Mouse (Mus musculus): ENCODE measurements around the gene Entpd1.

Entpd1 gene

DNA sequence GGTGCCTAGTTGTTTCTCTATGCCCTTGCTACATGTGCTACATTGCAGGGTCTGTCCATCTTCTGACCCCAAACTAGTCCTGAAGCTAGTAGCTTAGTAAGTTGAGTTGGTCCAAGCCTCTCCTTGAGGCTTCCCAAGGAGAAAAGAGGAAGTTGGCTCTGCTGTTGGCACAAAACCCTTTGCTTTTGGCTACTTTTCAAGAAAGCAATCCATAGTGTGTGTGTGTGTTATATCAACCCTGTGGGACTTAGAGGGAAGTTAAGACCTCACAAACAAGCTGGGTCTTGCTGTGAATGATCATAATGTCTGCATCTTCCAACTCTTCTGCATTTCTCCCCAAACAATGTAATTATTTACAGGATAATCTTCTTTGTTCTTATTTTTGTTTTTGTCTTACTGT, 16.8 kb downstream of the Entpd1 start:
- no peak for DNase-seq (ENCODE audit: low spot score in 2 of 2)

DNA sequence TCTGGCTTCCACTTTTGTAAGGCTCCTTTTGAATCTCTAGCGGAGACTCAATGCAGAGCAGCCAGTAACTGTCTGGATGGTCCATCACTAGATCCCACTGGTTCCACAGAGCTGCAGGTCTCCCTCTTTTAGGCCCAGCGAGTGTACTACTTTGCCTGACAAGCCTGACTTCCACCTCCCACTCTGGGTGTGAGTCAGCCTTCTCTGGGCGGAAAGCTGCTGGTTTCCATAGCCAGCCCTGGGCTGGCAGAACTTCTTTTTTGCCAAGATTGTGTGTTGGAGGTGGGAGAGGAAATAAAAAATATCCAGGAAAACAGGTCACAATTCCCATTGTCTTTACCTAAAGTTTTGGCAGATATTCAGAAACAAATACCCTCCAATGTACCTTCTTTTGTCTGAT, 17.9 kb downstream of the Entpd1 start:
- DNase-seq (ENCODE audit: low spot score in 2 of 2), result peak; percentile 66 to 74

DNA sequence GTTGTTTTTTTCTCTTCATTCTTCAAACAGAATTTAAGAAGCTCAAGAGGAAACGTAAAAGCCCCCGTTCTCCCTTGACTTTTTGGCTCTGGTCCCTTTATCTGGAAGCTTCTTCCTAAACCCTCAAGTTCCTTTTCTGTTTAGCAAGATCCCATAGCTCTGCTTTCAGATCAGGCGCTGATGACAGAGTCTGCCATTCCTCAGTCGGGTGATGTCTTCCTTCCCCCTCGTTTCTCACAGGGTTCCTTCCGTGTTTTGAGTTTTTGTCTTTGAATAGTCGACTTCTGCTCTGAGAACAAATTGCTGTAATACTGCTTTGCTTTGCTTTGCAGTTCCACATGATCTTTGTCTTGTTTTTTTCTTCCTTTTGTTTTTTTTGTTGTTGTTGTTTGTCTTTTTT, 18.4 kb downstream of the Entpd1 start:
- peak in 1 of 2 experiments; percentile 21 for DNase-seq (ENCODE audit: low spot score in 2 of 2)

DNA sequence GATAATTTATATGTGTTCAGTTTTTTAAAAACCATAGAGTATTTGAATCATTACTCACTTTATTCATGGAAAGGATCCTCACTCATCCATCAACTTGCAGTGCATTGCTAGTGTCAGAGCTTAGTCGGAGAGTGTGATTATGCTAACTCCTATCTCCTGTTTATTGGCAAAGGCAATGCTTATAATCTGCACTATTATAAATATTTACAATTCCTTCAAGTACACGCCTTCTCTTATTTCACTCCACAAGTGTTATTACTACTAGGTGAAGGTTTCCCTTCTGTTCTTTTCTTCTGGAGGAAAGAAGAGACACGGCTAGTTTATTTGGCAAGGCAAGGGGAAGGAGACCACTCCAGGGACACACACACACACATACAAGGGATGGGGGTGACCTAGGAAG, 20.0 kb downstream of the Entpd1 start:
- DNase-seq (ENCODE audit: low spot score in 2 of 2), result no peak

DNA sequence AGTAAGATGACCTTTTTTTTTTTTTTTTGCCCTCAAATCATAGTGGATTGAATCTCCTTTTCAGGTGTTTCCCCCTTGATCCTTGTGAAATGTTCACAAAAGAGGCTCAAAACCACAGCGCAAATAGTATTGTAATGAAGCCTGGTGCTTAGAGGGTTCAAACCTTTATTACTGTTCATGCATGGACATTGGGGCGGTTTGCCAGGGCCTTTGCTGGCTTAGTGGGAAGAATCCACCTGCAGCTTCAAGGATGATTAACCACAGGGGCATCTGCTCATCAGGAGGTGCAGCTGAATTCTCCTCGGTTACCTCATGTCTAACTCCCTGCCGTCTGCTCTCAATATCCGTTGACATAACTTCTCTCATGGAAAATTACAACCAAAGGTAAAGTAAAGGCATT, 20.5 kb downstream of the Entpd1 start:
- no peak for DNase-seq (ENCODE audit: low spot score in 2 of 2)

DNA sequence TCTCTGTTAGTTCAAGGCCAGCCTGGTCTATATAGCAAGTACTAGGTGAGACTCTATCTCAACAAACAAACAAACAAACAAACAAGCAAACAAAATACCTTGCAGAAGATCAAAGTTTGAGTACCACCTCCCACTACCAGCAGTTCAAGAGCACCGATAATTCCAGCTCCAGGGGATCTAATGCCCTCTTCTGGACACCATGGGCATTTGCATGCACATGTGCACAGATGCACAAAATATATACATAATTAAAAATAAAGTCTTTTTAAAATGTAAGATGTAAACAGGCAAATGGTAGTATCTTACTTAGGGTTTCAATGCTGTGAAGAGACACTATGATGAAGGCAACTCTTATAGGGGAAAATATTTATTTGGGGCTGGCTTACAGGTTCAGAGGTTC, 21.0 kb downstream of the Entpd1 start:
- DNase-seq (ENCODE audit: low spot score in 2 of 2), result no peak

DNA sequence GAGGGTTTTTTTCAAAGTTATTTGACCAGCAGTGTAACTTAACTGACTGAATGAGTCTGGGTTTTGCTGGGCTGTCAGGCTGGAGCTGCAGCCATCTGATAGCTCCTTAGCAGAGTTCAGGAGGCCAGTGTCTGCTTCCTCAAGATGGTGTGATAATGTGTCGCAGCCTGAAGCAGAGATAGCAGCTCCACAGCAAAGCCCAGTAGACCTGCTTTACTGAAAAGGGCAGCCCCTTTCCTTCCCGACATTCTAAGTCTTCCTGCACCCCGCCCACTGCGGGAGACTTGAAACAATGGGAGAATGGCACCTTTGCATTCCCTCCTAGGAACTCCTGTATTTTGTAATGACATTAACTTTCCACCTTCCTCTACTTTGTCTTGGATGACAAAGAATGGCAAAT, 24.9 kb downstream of the Entpd1 start:
- no peak for DNase-seq (ENCODE audit: low spot score in 2 of 2)

DNA sequence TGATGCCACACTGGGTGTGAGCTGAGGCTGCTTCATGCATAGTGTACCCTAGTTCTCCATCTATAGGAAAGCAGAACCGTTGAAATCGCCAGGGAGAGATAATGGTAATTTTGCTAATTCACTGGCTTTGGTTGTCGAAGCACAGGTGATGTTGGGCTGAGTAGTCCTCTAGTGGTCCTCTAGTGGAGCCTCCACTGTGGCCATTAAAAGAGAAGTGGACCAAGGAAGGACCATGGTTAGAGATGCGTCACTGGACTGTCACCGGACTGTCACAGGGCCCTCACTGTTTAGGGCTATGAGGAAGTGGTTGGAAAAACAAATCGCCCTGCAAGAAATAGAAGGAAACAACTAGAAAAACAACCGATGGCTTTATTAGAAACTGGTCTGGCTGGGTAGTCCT, 25.4 kb downstream of the Entpd1 start:
- no peak for DNase-seq (ENCODE audit: low spot score in 2 of 2)

DNA sequence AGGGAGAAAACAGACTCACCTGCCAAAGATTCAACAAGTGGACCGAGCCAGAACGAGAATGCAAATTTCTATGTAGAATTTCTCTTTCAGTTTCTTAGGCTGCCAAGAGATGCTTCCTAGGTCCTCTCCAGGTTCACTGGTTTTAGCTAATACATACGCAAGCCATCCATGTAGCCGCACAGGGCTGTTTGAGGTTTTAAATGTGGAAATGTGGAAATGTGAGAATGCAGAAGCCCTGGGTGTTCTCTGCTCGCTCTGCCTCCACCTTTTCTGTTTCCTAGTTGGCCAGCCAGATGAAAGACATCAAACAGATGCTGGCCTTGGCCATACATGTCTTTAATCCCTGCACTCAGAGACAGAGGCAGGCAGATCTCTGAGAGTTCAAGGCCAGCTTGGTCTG, 26.4 kb downstream of the Entpd1 start:
- DNase-seq (ENCODE audit: low spot score in 2 of 2), result no peak

DNA sequence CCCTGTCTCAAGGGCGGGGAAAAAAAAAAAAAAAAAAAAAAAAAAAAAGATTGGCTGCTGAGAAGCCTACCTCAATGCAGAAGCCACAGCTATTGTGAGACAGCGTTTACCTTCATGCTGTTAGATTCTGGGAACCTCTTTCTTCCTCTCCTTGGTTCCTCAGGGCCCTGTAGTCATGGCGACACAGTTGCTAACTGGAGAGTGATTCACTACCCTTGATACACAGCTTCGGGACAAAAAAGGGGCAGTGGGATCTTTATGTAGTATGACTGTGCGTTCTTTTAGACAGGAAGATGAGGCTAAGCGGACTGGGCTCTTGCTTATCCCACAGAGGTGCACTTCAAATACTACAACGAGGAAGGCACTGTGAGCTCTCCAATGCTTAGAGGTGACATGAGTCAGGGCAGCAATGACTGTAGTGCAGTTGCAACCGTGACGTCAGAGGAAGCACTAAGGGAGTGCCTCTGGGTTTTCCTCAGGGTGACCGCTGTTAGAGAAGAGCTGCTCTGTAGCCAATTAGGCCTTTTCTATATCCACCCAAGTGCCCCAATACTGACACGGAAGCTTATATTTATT, 27.7 kb downstream of the Entpd1 start:
- DNase-seq (ENCODE audit: low spot score in 2 of 2), result no peak

DNA sequence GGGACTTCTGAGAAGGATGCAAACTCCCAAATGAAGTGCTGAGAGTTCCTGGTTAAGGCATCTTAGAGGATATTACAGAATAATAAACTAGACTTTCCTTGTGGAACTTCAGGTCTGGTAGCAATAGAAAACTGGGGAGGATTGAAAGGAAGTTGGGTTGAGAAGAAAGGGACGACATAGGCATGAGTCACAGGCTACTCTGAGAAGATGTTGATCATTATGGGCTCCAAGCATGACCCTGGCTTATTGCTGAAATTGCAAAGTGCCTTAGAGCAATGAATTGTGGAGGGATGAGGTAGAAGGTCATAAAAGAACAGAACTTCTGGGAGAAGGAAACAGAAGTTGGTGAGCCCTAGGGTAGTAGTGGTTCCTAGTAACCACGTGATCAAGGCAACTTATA, 28.6 kb downstream of the Entpd1 start:
- no peak for DNase-seq (ENCODE audit: low spot score in 2 of 2)

DNA sequence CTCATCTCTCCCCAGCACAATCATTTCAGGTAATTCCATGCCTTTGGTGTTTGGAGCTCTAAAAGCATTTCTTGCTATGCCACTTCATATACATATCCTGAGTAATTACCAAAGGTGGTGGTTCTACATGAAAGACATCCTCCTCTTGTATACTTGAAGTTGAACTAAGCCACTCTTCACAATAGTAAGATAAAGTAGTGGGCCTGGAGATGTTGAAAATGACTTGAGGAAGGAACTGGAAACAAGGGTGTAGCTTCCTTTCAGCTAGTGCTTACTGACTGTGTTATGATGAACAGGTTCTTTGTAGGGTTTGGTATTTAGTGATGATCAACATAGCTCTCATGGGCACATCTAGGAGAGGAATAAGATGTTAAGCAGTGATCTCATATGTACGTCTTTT, 31.7 kb downstream of the Entpd1 start:
- DNase-seq (ENCODE audit: low spot score in 2 of 2), result no peak

DNA sequence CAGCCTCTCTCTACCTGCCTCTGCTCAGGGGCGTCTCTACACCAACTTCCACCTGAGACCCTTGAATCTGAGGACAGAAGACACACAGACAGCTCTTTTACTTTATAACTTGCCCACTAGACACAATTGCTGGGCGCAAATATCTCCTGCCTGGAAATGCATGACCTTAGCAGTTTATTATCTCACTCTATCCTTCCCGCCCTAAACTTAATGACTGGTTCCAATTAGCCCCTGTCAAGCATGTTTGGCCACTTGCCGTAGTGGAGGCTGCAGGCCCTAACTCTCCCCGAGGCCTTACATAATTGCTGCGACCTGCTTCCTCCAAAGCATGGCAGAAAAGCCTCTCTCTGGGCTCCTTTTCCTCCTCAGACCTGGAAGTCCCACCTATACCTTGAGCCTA, 34.2 kb downstream of the Entpd1 start:
- DNase-seq (ENCODE audit: low spot score in 2 of 2), result no peak

DNA sequence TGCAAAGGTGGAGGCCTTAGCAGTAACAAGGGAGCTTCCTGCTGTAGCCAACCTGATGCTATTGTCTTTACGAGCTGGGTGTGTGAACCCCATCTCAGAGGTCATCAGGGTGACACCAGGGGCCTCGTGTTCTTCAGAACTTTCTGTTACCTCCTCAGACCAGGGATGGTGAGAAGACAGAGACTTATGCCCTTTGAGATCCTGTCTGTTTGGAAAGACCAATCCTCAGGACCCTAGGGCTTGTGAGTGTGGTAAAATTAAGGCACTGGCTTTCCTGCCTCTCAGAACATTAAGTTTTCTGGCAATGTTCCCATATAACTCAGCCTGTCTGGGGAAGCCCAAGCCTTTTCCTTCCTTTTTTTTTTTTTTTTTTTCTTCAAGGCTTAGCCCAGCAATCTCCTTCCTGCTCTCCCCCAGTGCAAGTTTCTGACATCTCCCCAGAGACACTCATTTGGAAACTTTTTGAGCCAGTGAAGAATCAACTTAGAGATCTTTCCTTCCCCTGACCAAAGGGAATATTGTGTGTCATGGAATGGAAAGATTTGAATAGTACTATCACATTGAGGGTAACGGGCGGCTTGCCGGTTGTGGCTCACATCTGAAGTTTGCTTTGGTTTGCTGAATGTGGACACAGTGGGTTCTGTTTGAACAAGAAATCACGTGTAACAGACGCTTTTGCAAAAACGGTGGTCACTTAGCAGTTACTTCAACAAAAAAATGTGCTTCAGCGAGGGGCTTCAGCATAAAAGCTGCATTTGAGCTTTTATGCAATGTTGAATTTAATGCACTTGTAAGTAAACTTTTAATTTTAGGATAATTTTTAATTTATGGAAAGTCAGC, 35.4 kb downstream of the Entpd1 start:
- DNase-seq (ENCODE audit: low spot score in 2 of 2), result no peak

DNA sequence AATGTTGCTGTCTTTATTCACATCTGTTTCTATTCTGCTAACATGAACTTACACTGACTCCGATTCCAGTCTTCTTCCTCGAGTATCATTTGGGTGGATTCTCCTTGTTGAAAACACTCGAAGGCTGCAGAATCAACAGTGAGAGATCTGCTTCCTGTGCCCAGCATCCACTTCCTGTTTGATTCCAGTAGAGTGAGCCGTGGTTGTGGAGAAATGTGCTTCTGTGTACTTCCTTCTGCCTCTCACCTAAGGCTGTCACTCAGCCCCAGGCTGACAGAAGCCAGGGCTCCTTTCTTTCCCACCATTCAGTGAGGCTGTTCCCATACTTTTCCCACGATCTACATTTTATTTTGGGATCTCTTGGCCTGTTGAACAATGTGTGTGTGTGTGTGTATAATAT, 37.9 kb downstream of the Entpd1 start:
- no peak for DNase-seq (ENCODE audit: low spot score in 2 of 2)

DNA sequence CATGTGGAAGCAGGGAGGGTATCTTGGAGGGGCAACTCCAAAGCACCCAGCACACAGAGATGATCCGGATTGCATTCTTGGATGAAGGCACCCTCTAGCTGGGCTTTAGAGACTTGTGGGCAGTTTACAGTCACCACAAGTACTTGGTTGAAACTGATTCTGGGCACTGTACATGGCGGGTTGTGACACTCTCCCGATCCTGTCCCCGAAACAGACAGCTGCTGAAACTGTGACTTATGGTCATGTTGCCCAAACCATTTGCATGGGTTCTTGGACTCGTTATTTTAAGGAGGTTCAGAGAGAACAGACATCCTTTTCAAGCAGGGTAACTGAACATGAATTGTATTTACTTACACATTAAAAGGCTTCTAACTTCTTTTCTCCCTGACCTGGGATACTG, 44.0 kb downstream of the Entpd1 start:
- DNase-seq (ENCODE audit: low spot score in 2 of 2), result no peak

DNA sequence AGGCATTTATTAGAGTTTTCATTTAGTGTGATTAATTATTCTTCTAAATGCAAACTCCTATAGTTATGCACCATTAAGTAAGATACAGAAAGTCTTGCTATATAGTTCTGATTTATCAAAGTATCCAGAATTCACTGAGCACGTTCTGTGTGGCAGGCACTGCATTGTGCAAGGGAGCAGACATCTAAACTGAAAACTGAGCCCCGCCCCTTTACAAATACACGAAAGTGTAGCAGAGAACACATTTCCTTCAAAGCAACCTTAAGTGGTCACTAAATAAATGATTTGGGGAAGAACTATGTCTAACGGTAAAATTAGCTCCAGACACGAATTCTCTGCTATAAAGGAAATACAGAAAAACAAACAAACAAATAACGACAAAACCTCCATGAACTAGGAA, 46.1 kb downstream of the Entpd1 start:
- DNase-seq (ENCODE audit: low spot score in 2 of 2), result no peak

DNA sequence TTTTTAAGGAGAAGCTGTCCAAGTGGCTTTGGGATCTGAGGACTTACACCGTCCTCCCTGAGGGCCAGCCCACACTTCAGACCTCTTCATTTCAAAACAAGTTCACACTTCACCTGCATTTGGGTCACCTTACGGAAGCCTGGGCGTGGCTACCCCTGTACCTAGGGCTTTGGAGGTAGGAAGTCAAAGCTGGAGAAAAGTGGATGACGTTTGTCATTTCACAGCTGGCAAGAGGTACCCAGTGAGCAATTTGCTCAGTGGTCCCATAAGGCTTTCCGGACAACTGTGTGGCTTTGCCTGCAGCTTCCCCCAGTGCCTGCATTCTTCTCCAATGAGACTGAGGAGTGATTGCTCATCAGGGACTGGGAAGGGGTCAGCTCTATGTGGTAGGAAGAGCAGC, 46.8 kb downstream of the Entpd1 start:
- DNase-seq (ENCODE audit: low spot score in 2 of 2), result no peak

DNA sequence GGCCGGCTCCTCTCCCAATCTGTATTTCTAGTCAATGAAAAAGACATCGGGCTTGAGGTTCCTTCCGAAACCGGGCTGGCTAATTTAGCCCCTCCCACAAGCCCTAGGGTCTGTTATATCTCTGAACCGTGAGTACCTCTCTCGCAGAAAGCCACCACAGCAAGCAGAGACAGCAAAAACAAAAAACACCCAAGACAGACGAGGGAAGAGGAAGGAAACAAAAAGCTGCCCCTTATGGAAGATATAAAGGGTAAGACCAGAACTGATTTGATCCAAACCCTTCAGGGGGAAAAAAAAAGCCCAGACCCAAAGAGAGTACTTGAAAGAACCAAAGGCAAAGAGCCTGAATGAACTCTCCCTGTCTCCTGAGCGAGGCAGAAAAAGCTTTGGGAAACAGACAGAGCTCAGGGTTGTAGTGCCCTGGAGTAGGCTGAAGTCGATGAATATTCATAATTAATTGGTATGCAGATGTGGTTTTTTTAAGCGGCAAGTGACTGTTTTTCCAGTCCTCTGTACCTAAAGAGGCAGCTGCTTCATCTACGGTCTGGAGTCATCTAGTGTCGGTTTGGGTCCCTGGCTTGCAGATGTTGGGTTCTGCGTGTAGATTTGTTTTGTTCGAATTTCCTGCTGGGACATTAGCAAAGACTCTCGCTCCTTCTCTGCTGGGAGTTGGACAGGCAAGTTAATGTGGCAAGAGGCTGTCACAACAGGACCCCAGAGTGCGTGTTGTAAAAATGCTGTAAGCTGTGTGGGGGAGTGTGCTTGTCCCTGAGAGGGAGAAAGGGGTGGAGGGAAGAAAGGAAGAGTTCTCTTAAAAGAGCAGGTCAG, 47.7 kb downstream of the Entpd1 start:
- DNase-seq (ENCODE audit: low spot score in 2 of 2), result peak in 1 of 2 experiments; percentile 18

DNA sequence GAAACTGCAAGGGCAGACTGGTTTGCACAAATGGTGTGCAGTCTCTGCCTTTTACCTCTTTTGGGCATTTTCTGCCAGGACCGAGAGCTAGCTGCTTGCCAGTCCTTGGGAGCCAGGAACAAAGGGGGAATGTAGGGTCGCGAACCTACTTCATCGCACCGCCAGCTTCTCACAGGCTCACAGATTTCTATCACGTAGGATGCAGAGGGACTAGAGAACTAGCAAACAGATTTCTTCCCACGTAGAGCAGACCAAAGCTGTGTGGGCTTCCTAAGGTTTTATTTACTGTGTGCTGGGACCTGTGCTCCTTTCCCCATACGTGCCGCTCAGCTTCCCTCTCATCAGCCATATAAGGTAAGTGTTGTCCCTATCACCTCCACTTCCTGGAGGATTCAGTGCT, 48.3 kb downstream of the Entpd1 start:
- DNase-seq (ENCODE audit: low spot score in 2 of 2), result peak in 1 of 2 experiments; percentile 9

DNA sequence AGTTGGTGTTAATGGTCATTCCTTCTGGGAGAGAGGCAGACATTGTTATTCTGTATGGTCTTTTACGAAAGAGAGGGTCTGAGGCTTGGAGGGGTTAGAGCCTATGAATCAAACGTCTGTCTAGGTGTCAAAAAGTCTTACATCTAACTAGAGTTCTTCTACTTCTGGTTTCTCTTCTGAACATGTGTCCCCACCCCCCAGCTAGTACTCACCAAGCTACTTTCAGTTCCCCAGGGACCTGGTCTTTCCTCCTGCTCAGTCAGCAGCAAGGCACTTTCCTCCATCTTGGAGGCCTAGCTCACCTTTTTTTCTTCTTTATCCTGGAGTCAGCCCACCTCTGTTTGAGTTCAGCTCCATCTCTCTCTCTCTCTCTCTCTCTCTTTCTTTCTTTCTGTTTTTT, 48.9 kb downstream of the Entpd1 start:
- no peak for DNase-seq (ENCODE audit: low spot score in 2 of 2)

DNA sequence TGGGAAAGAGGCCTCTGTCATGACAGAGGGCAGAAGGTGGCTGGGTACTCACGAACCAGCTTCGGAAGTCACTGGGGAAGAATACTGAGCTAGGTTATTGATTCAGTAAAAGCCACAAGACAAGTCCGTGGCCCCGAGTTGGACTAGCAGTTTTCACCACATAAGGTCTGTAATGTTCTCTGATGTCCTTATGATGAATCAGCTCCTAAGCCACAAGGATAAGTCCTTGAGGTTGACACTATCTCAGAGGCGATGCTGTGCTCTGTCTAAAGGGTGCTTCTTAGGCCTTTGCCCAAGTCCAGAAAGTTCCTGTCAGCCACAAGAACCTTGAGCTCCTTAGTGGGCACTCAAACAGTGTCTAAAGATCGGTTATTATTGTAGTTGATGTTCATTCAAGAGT, 49.7 kb downstream of the Entpd1 start:
- no peak for DNase-seq (ENCODE audit: low spot score in 2 of 2)

DNA sequence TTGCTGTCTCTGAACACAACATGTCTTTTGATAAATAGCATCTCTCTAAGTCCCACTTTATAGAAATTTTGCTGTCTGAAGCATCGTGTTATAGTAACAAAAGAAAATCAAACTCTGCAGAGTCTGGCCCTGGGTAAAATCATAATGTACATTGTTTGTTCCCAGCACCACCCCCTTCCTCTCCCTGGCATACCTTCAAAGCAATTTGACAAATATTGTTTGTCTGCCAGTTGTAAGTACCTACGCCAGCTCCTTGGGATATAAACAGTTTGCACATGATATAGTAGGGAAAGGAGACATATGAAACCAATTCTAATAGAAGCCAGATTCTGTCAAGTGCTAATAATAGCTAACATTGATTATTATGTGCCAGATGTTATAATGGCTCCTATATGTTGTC, 50.6 kb downstream of the Entpd1 start:
- no peak for DNase-seq (ENCODE audit: low spot score in 2 of 2)

Measured in right cerebral cortex, adult 2 months (tissue).